Mouse (Mus musculus) kidney, adult 2 months (tissue): Measurements from ENCODE around the gene Bcas1. TPM values are rescaled to one million over a fixed set of nuclear protein-coding genes. Genes with fewer than 3 reads are reported as not detected.
A peak's percentile ranks its signal among the peaks of the same experiment; 100 is the strongest.

Source experiments
- DNase-seq: peaks from one replicate; pipeline ENCODE4 v3.0.0; 2021
- H3K27ac ChIP-seq: fragments of 200-500 bp; 2 replicates; pipeline ENCODE4 v1.5.1; 2012; ENCODE audit warnings: low read depth, low read length, control low read depth, inconsistent platforms; ENCODE audit not compliant: insufficient read depth
- H3K27me3 ChIP-seq: fragments of 200-500 bp; replicated peaks from 2 replicates; pipeline ENCODE4 v1.6.1; 2012; ENCODE audit warnings: mild to moderate bottlenecking, moderate library complexity, low read length, inconsistent platforms; ENCODE audit not compliant: control insufficient read depth, insufficient read depth
- H3K36me3 ChIP-seq: fragments of 200-500 bp; 2 replicates; pipeline ENCODE4 v1.6.1; 2012; ENCODE audit warnings: mild to moderate bottlenecking, moderate library complexity, low read length, inconsistent platforms; ENCODE audit not compliant: control insufficient read depth, insufficient read depth
- H3K4me1 ChIP-seq: fragments of 200-500 bp; 2 replicates; pipeline ENCODE4 v1.6.1; 2011; ENCODE audit warnings: low read length; ENCODE audit not compliant: control insufficient read depth, insufficient read depth
- H3K4me3 ChIP-seq: fragments of 200-500 bp; 2 replicates; pipeline ENCODE4 v1.5.1; 2011; ENCODE audit warnings: mild to moderate bottlenecking, low read depth, low read length, control low read depth; ENCODE audit not compliant: insufficient read depth
- CTCF ChIP-seq: fragments of 200-500 bp; conservative IDR thresholded peaks from 2 replicates; pipeline ENCODE4 v1.5.1; 2011; ENCODE audit warnings: low read depth, mild to moderate bottlenecking, control low read depth, low read length, moderate library complexity, mixed read lengths; ENCODE audit not compliant: insufficient read depth, insufficient read length
- POLR2A ChIP-seq: fragments of 200-500 bp; IDR thresholded peaks from one replicate; pipeline ENCODE4 v1.6.1; 2011; ENCODE audit warnings: low read depth, low read length, control low read depth
- WGBS: fragments of 180-500 bp; shearing (Covaris S2); methylation state at CpG from one replicate; pipeline ENCODE4 v1.1.7; 2018; 5-methylcytosine and 5-hydroxymethylcytosine counted together
- polyA plus RNA-seq: library from polyadenylated mRNA; depleted of rRNA; stranded (reverse); fragments of >200 nt; gene quantifications from 2 replicates; pipeline ENCODE4 v1.2.3, GENCODE M21; 2012

Bcas1 gene
- polyA plus RNA-seq, 1 experiment = 0.45 TPM

DNA sequence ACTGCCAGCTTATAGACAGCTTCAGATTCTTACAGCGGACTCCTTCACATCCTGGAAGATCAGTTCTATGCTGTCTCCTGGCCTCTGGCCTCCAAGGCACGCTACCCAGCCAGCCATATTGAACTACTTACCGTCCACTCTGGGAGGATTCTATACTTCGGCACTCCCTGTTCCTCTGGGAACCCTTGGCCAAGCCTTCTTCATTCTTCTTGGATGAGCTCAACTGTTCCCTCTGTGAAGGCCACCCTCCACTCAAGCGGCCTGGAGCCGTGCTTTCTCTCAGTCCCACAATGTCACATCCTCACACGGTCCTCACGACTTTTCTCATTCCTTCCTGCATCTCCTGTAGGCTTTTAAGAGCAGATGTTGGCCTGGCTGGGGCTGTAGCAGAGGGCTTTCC lies 86.5 kb downstream of the Bcas1 start:
- no peak overlapping the region for H3K4me3 ChIP-seq
- no peak overlapping the region for H3K27ac ChIP-seq
- DNase-seq = no peak
- WGBS = 83% methylated on average over 8 of the region's 8 CpGs
- H3K4me1 ChIP-seq = peaks cover 10% of the 10 kb centered on the region
- TF ChIP-seq CTCF (no peak), POLR2A (no peak)
- H3K27me3 ChIP-seq = no peaks in the 10 kb centered on the region
- H3K36me3 ChIP-seq = no peaks in the 10 kb centered on the region

DNA sequence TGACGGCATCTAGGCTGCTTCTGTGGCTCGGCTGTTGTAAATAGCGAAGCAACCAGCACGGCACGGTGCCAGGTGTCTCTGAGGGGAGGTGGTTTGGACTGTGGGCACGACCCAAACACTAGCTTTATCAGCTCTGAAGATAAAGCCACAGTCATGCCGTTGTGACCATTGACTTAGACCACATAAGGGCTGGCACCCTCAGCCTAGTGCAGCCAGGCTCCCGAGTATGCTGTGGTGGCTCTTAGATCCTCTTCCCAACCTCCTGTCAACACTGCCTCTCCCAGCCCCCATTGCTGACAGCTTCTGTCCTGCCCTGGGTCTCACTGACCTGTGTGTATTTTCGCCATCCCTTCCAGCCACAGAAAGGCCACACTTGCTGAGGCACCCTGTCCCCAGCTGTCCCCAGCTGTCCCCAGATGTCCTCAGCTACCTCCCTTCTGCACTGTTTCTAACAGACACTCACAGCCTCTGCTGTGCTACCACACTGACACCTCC lies 91.3 kb downstream of the Bcas1 start:
- Histone ChIP-seq H3K4me3 (no peak overlapping the region), H3K4me1 (no peaks in the 10 kb centered on the region), H3K36me3 (no peaks in the 10 kb centered on the region), H3K27me3 (no peaks in the 10 kb centered on the region), H3K27ac (no peak overlapping the region)
- WGBS = 75% methylated on average over 9 of the region's 9 CpGs
- no peak for DNase-seq
- TF ChIP-seq CTCF (no peak), POLR2A (no peak)

DNA sequence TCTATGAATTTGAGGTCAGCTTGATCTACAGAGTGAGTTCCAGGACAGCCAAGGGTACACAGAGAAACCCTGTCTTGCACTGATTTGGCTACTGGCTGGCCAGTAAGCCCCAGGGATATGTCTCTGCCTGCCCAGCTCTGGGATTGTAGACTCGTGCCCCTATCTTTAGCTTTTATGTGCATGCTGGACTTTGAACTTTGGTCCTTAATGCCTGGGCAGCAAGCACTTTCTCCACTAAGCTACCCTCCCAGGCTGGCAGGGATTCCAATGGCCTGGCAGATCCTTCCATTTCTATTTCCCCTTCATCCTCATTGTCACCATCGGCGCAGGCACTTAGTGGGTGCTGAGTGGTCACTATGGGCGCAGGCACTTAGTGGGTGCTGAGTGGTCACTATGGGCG lies 92.5 kb downstream of the Bcas1 start:
- Histone ChIP-seq H3K4me1 (0 out of 2 replicates have a peak, but pooled peaks cover 3% of the 10 kb centered on the region), H3K36me3 (no peaks in the 10 kb centered on the region), H3K27ac (no peak overlapping the region), H3K4me3 (no peak overlapping the region), H3K27me3 (no peaks in the 10 kb centered on the region)
- peak; percentile 73 for DNase-seq
- TF ChIP-seq POLR2A (no peak), CTCF (no peak)
- WGBS = 84% methylated on average over 5 of the region's 5 CpGs

DNA sequence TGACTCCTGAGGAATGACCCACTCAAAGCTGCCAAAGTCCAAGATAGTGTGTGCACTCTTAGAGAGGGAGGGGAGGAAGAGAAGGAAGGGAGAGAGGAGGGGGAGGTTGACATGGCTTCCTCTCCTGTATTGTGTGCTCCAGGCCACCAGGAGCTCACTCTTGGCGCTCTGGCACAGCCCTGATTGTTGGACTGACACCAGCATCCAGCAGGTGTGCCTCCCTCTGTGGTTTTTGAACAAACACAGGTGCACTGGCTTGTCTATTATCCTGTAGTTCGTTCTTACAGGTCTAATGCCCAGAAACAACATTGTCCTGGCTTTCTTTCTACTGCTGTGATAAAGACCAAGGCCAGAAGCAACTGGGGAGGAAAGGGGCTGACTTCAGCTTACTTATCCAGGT lies 95.8 kb downstream of the Bcas1 start:
- H3K36me3 ChIP-seq = no peaks in the 10 kb centered on the region
- H3K27me3 ChIP-seq = no peaks in the 10 kb centered on the region
- H3K27ac ChIP-seq = no peak overlapping the region
- TF ChIP-seq CTCF (no peak), POLR2A (no peak)
- no peak overlapping the region for H3K4me3 ChIP-seq
- 0 out of 2 replicates have a peak, but pooled peaks cover 3% of the 10 kb centered on the region for H3K4me1 ChIP-seq
- DNase-seq = no peak
- 67% methylated on average over 2 of the region's 2 CpGs for WGBS

DNA sequence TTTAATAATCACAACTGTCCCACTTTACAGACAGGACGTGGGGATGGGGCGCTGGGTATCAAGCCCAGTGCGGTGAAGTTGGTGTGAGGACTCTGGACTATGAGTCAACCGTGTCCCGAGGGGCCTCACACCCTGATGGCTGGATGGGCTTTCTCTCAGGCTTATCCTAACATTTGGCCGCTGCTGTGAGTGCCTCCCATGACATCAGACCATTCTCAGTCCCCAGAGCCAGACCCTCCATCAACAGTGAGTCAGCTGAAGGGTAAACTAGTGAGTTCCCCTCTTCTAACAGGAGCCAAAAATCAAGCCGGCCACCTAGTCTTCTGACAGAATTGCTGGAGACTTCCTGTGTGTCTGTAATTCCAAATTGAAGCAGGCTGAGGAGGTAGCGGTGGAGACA lies 97.2 kb downstream of the Bcas1 start:
- H3K27me3 ChIP-seq = no peaks in the 10 kb centered on the region
- TF ChIP-seq POLR2A (no peak), CTCF (no peak)
- 55% methylated on average over 8 of the region's 8 CpGs for WGBS
- no peak overlapping the region for H3K27ac ChIP-seq
- no peaks in the 10 kb centered on the region for H3K36me3 ChIP-seq
- 0 out of 2 replicates have a peak, but pooled peaks cover 3% of the 10 kb centered on the region for H3K4me1 ChIP-seq
- DNase-seq = no peak
- no peak overlapping the region for H3K4me3 ChIP-seq

DNA sequence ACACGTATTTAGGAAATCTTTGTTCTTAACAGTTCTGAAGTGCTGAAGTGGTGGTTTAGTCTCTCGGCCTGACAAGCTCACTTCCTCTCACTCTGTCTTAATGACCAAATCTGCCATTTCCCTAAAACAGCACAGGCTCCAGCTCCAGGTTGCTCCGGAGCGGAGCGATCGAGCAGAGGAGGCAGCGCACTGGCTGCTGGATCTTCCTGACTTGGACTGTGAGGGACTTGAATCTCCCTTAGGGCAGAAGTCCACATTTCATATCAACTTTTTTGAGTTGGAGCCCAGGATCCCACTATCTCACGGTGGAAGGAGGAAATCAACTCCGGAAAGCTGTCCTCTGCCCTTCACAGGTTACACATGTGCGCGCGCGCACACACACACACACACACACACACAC lies 97.7 kb downstream of the Bcas1 start:
- 63% methylated on average over 13 of the region's 13 CpGs for WGBS
- no peaks in the 10 kb centered on the region for H3K27me3 ChIP-seq

DNA sequence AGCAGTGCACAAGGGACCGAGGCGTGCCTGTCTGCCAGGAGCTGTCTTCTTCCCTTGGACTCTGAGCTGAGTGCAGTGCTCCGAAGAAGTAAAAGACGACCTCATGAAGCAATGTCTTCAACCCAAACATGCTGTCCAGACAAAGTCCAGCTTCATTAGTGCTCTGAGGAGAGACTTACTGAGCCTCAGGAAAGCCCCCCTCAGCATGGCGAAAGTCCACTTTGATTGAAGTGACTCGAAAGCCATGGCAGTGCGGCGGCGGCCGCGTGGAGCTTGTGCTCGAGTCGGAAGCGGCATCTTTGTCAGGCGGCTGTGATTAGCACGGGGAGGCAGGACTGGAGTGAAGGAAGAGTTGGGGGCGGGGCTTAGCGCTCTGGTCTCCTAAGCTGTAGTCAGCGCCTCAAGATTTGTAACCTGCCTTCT lies 103.7 kb downstream of the Bcas1 start:
- 3% methylated on average over 19 of the region's 19 CpGs for WGBS
- H3K27me3 ChIP-seq = no peaks in the 10 kb centered on the region
- DNase-seq = peak; percentile 78
- H3K36me3 ChIP-seq = no peaks in the 10 kb centered on the region
- no peak overlapping the region for H3K27ac ChIP-seq
- H3K4me1 ChIP-seq = 0 out of 2 replicates have a peak, but pooled peaks cover 4% of the 10 kb centered on the region
- H3K4me3 ChIP-seq = peak overlapping the region; percentile 15; the same call in 1 of the 2 replicates
- no peak for TF ChIP-seq POLR2A
- no peak for TF ChIP-seq CTCF

More for the DNA sequence above, 97.7 kb downstream of the Bcas1 start:
- no peak for TF ChIP-seq CTCF
- no peak for TF ChIP-seq POLR2A
- Histone ChIP-seq H3K36me3 (no peaks in the 10 kb centered on the region), H3K4me3 (no peak overlapping the region), H3K27ac (no peak overlapping the region), H3K4me1 (0 out of 2 replicates have a peak, but pooled peaks cover 3% of the 10 kb centered on the region)
- peak; percentile 30 for DNase-seq
